Mouse (Mus musculus) heart, adult 18-20 months (tissue): Measurements from ENCODE around the gene Nlk. TPM values are rescaled to one million over a fixed set of nuclear protein-coding genes. Genes with fewer than 3 reads are reported as not detected.

Experiments used
- total RNA-seq, 2 experiments: library from RNA; stranded (reverse); gene quantifications; 2 replicates each; pipeline ENCODE4 v1.2.3; 2021

The Nlk gene
- total RNA-seq, 2 experiments from 2014 or later, result 13.1 to 13.2 TPM

Other genes starting within 250 kb of the Nlk start
- 1 to 10 TPM; 2.5 to 2.7 TPM for gene Slc46a1, start 231.7 kb downstream of the Nlk start, total RNA-seq
- gene Sarm1, start 199.6 kb downstream of the Nlk start, total RNA-seq, result under 1 TPM; 0.45 to 0.59 TPM
- gene Vtn, start 198.3 kb downstream of the Nlk start, total RNA-seq, result 10 to 100 TPM; 15.2 to 18.5 TPM
- gene Sebox, start 193.9 kb downstream of the Nlk start, total RNA-seq, result not detected
- 10 to 100 TPM; 10.4 to 12.2 TPM for gene Tmem199, start 185.2 kb downstream of the Nlk start, total RNA-seq
- 100 to 1,000 TPM; 150 to 158 TPM for gene Poldip2, start 185.2 kb downstream of the Nlk start, total RNA-seq
- 10 to 100 TPM; 37.6 to 43.3 TPM for gene Tnfaip1, start 161.0 kb downstream of the Nlk start, total RNA-seq
- gene Ift20, start 161.0 kb downstream of the Nlk start, total RNA-seq, result 10 to 100 TPM; 31.9 to 32.6 TPM
- gene Tmem97, start 146.6 kb downstream of the Nlk start, total RNA-seq, result 1 to 10 TPM; 4.2 to 6.1 TPM
- 10 to 100 TPM; 21.0 to 23.5 TPM for gene Ccnq, start 54.4 kb upstream of the Nlk start, total RNA-seq
- 10 to 100 TPM; 36.4 to 39.4 TPM for gene Lyrm9, start 129.2 kb upstream of the Nlk start, total RNA-seq
- gene Nos2, start 223.4 kb upstream of the Nlk start, total RNA-seq, result 1 to 10 TPM; 3.3 to 6.3 TPM